Mouse (Mus musculus) hindbrain, embryonic 11.5 days (tissue): Measurements from ENCODE around the gene Gls2. TPM values are rescaled to one million over a fixed set of nuclear protein-coding genes. Genes with fewer than 3 reads are reported as not detected.

Experiments
- ATAC-seq: fragments of 200-750 bp; cut with Nextera tagmentation; 2 replicates; pipeline ENCODE4 v1.8.0; 2017; ENCODE audit warnings: mild to moderate bottlenecking, moderate TSS enrichment, moderate library complexity; ENCODE audit not compliant: low FRiP score
- DNase-seq: peaks from one replicate; pipeline ENCODE4 v3.0.0-alpha.2; 2015; ENCODE audit warnings: low spot score
- H3K27ac ChIP-seq: fragments of 300-500 bp; sonication (generic); 2 replicates; pipeline ENCODE4 v1.5.1; 2014; ENCODE audit warnings: mild to moderate bottlenecking, low read depth, low read length
- H3K27me3 ChIP-seq: fragments of 300-500 bp; sonication (generic); 2 replicates; pipeline ENCODE4 v1.6.1; 2014; ENCODE audit warnings: mild to moderate bottlenecking, low read length, moderate library complexity, mixed read lengths; ENCODE audit not compliant: control insufficient read depth, insufficient read depth
- H3K36me3 ChIP-seq: fragments of 300-500 bp; sonication (generic); 2 replicates; pipeline ENCODE4 v1.6.1; 2014; ENCODE audit warnings: mild to moderate bottlenecking, low read length, moderate library complexity, mixed read lengths; ENCODE audit not compliant: control insufficient read depth, insufficient read depth
- H3K4me1 ChIP-seq: fragments of 300-500 bp; sonication (generic); replicated peaks from 2 replicates; pipeline ENCODE4 v1.6.1; 2014; ENCODE audit warnings: low read length, mixed read lengths; ENCODE audit not compliant: control insufficient read depth, insufficient read depth
- H3K4me2 ChIP-seq: fragments of 300-500 bp; sonication (generic); replicated peaks from 2 replicates; pipeline ENCODE4 v1.6.1; 2014; ENCODE audit warnings: mild to moderate bottlenecking, low read depth, low read length
- H3K4me3 ChIP-seq: fragments of 300-500 bp; sonication (generic); 2 replicates; pipeline ENCODE4 v1.5.1; 2014; ENCODE audit warnings: low read depth, low read length
- H3K9ac ChIP-seq: fragments of 300-500 bp; sonication (generic); 2 replicates; pipeline ENCODE4 v1.6.1; 2014; ENCODE audit warnings: low read depth, low read length
- H3K9me3 ChIP-seq: fragments of 300-500 bp; sonication (generic); 2 replicates; pipeline ENCODE4 v1.6.1; 2016; ENCODE audit warnings: low read length; ENCODE audit not compliant: control insufficient read depth
- WGBS: fragments of 180-500 bp; shearing (Covaris S2); extraction: QIAGEN DNeasy Blood & Tissue Kit; methylation state at CpG from one replicate; pipeline ENCODE4 v1.1.7; 2014; 5-methylcytosine and 5-hydroxymethylcytosine counted together
- polyA plus RNA-seq: library from polyadenylated mRNA; unstranded; fragments of >200 nt; fragmentation: Nextera tagmentation; extraction: Ambion mirVana; gene quantifications from 2 replicates; pipeline ENCODE4 v1.2.1, GENCODE M21; 2014

Gene Gls2
- polyA plus RNA-seq, 1 experiment from 2014 or later = 1.5 TPM

DNA sequence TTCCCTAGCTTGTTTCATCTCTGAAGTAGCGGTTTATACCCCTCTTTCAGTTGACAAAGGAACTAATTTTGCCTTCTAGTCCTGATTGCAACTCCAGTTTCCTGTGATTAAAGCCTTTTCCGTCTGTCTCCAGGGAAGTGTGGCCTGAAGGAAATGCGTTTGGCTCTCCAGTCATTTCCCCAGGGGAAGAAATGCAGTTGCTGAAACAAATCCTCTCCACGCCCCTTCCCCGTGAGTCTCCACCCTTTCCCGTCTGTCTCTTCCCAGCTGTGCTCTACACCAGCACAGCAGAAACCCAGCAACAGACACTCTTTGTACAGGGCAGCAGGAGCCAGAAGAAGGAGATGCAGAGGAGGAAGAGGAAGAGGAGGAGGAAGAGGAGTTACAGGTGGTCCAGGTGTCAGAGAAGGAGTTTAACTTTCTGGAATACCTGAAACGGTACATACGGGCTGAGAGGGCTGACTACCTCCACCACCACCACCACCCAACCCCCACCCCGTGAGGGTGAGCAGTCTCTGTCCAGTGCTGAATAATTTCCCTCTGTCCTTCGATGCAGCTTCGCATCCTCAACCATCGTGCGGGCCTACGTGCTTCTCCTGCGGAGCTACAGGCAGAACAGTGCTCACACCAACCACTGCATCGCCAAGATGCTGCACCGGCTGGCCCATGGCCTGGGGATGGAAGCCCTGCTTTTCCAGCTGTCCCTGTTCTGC is 52.9 kb downstream of the Gls2 start:
- Histone ChIP-seq H3K4me3 (no peak overlapping the region), H3K36me3 (peaks cover 22% of the 10 kb centered on the region), H3K4me1 (no peaks in the 10 kb centered on the region), H3K4me2 (no peak overlapping the region), H3K27me3 (no peaks in the 10 kb centered on the region), H3K27ac (no peak overlapping the region; the same call in 1 of the 2 replicates), H3K9me3 (no peaks in the 10 kb centered on the region), H3K9ac (no peak overlapping the region)
- ATAC-seq = no peak
- DNase-seq = no peak
- WGBS = 82% methylated on average over 17 of the region's 17 CpGs

DNA sequence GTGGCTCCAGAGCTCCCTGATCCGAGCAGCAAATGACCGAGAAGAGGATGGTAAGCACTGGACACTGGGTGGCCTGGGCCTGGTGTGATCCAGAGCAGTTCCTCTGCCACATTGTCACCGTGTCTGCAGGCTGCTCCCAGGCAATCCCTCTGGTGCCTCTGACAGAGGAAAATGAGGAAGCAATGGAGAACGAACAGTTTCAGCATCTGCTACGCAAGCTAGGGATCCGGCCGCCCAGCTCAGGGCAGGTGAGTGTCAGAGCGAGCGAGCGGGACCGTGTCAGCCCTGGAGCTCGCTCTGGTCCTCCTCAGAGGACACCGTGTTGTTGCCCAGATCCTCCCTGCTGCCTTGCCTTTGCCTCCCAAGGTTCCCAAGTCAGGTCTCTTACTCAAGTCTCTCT is 56.3 kb downstream of the Gls2 start:
- Histone ChIP-seq H3K4me3 (no peak overlapping the region), H3K4me1 (no peaks in the 10 kb centered on the region), H3K9ac (no peak overlapping the region), H3K4me2 (no peak overlapping the region), H3K9me3 (no peaks in the 10 kb centered on the region), H3K36me3 (peaks cover 18% of the 10 kb centered on the region), H3K27ac (no peak overlapping the region), H3K27me3 (no peaks in the 10 kb centered on the region)
- DNase-seq (no peak), ATAC-seq (no peak)
- 98% methylated on average over 13 of the region's 13 CpGs for WGBS

DNA sequence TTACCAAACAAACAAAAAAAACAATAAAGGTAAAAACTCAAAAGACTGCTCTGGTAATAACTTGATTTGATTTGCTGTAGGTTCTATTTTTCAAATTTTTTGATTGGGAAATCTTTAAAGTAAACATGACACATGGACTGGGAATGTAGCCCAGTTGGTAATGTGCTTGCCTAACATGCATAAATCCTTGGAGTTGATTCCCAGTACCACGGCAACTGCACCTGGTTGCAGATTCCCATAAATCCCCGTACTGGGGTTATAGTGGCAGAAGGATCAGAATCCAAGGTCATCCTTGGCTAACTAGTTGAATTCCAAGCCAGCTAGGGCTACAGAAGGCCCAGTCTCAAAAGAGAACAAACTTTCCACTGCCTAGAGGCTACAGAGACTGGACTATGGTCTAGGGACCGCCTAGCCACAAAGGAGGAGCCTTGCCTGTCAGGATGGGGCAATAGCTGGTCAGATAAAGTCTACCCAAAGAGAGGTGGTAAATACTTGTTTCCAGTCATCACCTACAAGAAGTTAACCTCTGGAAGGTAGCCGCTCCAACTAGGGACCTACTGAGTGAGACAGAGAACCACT is 59.5 kb downstream of the Gls2 start, which contains the start of gene Apon:
Gene Apon (plus strand): TSS at position 420 of the 579 bp plus-strand sequence.
- no peak within 1 kb of the TSS for H3K4me3 ChIP-seq
- H3K4me1 ChIP-seq = no peaks in the 10 kb centered on the region
- ATAC-seq (no peak), DNase-seq (no peak)
- no peak within 1 kb of the TSS for H3K9ac ChIP-seq
- no peaks in the 10 kb centered on the region for H3K27me3 ChIP-seq
- WGBS = 94% methylated on average over 4 of the region's 4 CpGs
- H3K27ac ChIP-seq = no peak within 1 kb of the TSS
- no peaks in the 10 kb centered on the region for H3K9me3 ChIP-seq
- H3K4me2 ChIP-seq = no peak within 1 kb of the TSS
- peaks cover 6% of the 10 kb centered on the region for H3K36me3 ChIP-seq

DNA sequence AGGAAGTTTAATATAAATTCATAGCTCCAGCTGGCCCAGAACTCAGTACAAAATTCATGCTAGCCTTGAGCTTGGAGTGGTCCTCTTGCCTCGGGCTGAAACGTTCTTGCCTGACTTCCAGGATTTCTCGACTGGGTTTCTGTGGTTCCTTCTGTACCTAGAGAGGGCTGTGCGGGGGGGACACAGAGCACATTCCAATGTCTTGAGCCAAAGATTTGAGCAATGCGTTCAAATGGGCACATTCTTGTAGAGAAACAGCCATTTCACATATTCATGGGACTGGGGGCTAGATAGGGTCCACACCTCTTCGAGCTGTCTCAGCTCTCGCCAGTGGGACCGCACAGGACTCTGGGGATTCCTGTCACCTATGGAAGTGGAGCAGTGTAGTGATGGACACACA is 61.7 kb downstream of the Gls2 start:
- Histone ChIP-seq H3K27me3 (no peaks in the 10 kb centered on the region), H3K36me3 (peaks cover 5% of the 10 kb centered on the region)
- 90% methylated on average over 8 of the region's 8 CpGs for whole genome bisulfite sequencing

DNA sequence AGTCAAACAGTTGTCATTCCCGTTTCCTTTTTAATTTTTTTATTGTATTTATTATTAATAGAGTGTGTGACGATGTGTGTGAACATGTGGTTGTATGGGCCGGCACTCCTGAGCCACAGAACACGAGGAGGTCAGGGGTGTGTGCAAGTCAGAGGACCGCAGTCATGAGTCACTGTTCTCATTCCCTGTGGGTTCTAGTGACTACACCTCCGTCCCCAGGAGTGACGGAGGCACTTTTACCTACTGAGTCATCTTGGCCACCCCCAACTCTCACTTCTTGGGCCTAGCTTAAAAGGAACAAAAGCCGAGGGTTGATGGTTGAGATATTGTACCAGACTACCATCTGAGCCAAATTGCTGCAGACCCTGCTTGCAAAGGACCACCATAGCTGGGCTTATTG is 62.1 kb downstream of the Gls2 start:
- Histone ChIP-seq H3K4me3 (no peak overlapping the region), H3K4me2 (no peak overlapping the region), H3K36me3 (peaks cover 3% of the 10 kb centered on the region; the same call in 1 of the 2 replicates), H3K27ac (no peak overlapping the region), H3K9ac (no peak overlapping the region), H3K4me1 (no peaks in the 10 kb centered on the region), H3K27me3 (no peaks in the 10 kb centered on the region), H3K9me3 (no peaks in the 10 kb centered on the region)
- 92% methylated on average over 8 of the region's 8 CpGs for WGBS
- DNase-seq (no peak), ATAC-seq (no peak)

More for the DNA sequence above, 61.7 kb downstream of the Gls2 start:
- DNase-seq (no peak), ATAC-seq (no peak)
- Histone ChIP-seq H3K9ac (no peak overlapping the region), H3K4me1 (no peaks in the 10 kb centered on the region), H3K4me2 (no peak overlapping the region), H3K9me3 (no peaks in the 10 kb centered on the region), H3K4me3 (no peak overlapping the region), H3K27ac (no peak overlapping the region)

DNA sequence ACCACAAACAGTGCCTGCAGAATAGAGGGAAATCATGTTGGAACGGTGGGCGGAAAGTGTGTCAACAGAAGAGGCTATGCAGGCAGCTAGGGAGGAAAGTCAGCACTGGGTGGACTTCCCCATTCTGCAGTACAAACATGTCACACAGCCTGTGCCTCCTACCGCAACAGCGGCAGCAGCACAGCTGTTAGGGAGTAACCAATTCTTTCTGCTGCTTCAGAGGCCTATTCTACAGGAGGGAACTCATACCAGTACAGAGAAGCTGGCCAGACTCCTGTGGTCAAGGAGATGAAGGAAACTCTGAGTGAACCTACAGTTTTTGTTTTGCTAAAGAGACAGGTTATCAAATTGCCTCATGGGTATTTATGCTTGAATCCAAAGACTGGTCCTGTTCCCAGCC is 64.7 kb downstream of the Gls2 start:
- H3K27me3 ChIP-seq = no peaks in the 10 kb centered on the region
- H3K4me3 ChIP-seq = no peak overlapping the region
- 81% methylated on average over 4 of the region's 4 CpGs for WGBS
- no peak overlapping the region for H3K4me2 ChIP-seq
- H3K9ac ChIP-seq = no peak overlapping the region
- no peak overlapping the region for H3K27ac ChIP-seq
- DNase-seq (no peak), ATAC-seq (no peak)
- no peaks in the 10 kb centered on the region for H3K4me1 ChIP-seq
- no peaks in the 10 kb centered on the region for H3K36me3 ChIP-seq
- no peaks in the 10 kb centered on the region for H3K9me3 ChIP-seq

Other genes starting within 250 kb of the Gls2 start
- not detected in 2 replicates for gene Hsd17b6, start 186.8 kb upstream of the Gls2 start, polyA plus RNA-seq
- 87.8 and 88.3 TPM in 2 replicates for gene Prim1, start 179.3 kb upstream of the Gls2 start, polyA plus RNA-seq
- gene Naca, start 158.9 kb upstream of the Gls2 start, polyA plus RNA-seq = 858 and 879 TPM in 2 replicates
- gene Ptges3, start 135.5 kb upstream of the Gls2 start, polyA plus RNA-seq = 590 and 626 TPM in 2 replicates
- 2,416 and 2,461 TPM in 2 replicates for gene Atp5b, start 111.2 kb upstream of the Gls2 start, polyA plus RNA-seq
- gene Baz2a, start 102.9 kb upstream of the Gls2 start, polyA plus RNA-seq = 20.0 and 37.6 TPM in 2 replicates
- gene Rbms2, start 14.2 kb upstream of the Gls2 start, polyA plus RNA-seq = 18.9 and 19.5 TPM in 2 replicates
- 25.2 and 31.1 TPM in 2 replicates for gene Spryd4, start 17.4 kb downstream of the Gls2 start, polyA plus RNA-seq
- gene Mip, start 31.4 kb downstream of the Gls2 start, polyA plus RNA-seq = 0.11 TPM in 1 of 2 replicates, not detected in the other
- gene Timeless, start 37.6 kb downstream of the Gls2 start, polyA plus RNA-seq = 43.1 and 43.8 TPM in 2 replicates
- gene Apon, start 59.6 kb downstream of the Gls2 start, polyA plus RNA-seq = 0.17 and 0.36 TPM in 2 replicates
- not detected in 2 replicates for gene Apof, start 74.2 kb downstream of the Gls2 start, polyA plus RNA-seq
- 15.4 and 17.3 TPM in 2 replicates for gene Stat2, start 76.1 kb downstream of the Gls2 start, polyA plus RNA-seq
- 0.28 TPM in 1 of 2 replicates, not detected in the other for gene Il23a, start 104.3 kb downstream of the Gls2 start, polyA plus RNA-seq
- 30.5 and 31.2 TPM in 2 replicates for gene Pan2, start 108.9 kb downstream of the Gls2 start, polyA plus RNA-seq
- gene Cnpy2, start 128.0 kb downstream of the Gls2 start, polyA plus RNA-seq = 229 and 245 TPM in 2 replicates
- 242 and 254 TPM in 2 replicates for gene Cs, start 143.3 kb downstream of the Gls2 start, polyA plus RNA-seq
- gene Coq10a, start 174.5 kb downstream of the Gls2 start, polyA plus RNA-seq = 23.8 and 24.5 TPM in 2 replicates
- 9.5 and 12.3 TPM in 2 replicates for gene Ankrd52, start 182.7 kb downstream of the Gls2 start, polyA plus RNA-seq
- not detected in 2 replicates for gene Slc39a5, start 206.8 kb downstream of the Gls2 start, polyA plus RNA-seq
- 125 and 130 TPM in 2 replicates for gene Nabp2, start 217.0 kb downstream of the Gls2 start, polyA plus RNA-seq
- 44.2 and 44.7 TPM in 2 replicates for gene Rnf41, start 217.2 kb downstream of the Gls2 start, polyA plus RNA-seq